Mouse (Mus musculus) macrophage (primary cell): ENCODE data around the gene Gpc6. TPM values are rescaled to one million over a fixed set of nuclear protein-coding genes. Genes with fewer than 3 reads are reported as not detected.
"Not testable (repeated sequence)": the region's sequence is repeated elsewhere in the genome, so short reads cannot be mapped to it uniquely, and the experiment has no call there.

ENCODE experiments used
- H3K27ac ChIP-seq: fragments of 350-480 bp; formaldehyde crosslinking; 2 replicates; pipeline ENCODE4 v1.9.0; 2021
- H3K36me3 ChIP-seq: fragments of 350-480 bp; formaldehyde crosslinking; 2 replicates; pipeline ENCODE4 v1.9.0; 2021; ENCODE audit errors: inconsistent target
- H3K4me3 ChIP-seq: fragments of 350-480 bp; formaldehyde crosslinking; 2 replicates; pipeline ENCODE4 v1.9.0; 2021; ENCODE audit errors: inconsistent target
- H3K79me2 ChIP-seq: fragments of 350-480 bp; formaldehyde crosslinking; 2 replicates; pipeline ENCODE4 v1.9.0; 2021; ENCODE audit errors: inconsistent target
- WGBS: methylation state at CpG from one replicate; pipeline ENCODE4 v1.1.7; 2026; ENCODE audit warnings: inconsistent platforms; ENCODE audit not compliant: missing documents; 5-methylcytosine and 5-hydroxymethylcytosine counted together
- polyA plus RNA-seq: library from polyadenylated mRNA; stranded (reverse); fragments of 250-400 nt; gene quantifications from 3 replicates; pipeline ENCODE4 v1.2.4, GENCODE M21; 2018; ENCODE audit warnings: inconsistent platforms

The Gpc6 gene
- polyA plus RNA-seq, 1 experiment from 2014 or later = not detected

GRCm38 (mm10) chr14:117426116-117426515, 501.0 kb downstream of the Gpc6 start:
- WGBS = 32% methylated on average over 6 of the region's 7 CpGs
- Histone ChIP-seq H3K4me3 (no peak overlapping the region), H3K36me3 (no peaks in the 10 kb centered on the region), H3K27ac (no peak overlapping the region), H3K79me2 (no peaks in the 10 kb centered on the region)

GRCm38 (mm10) chr14:117427776-117428175, 502.7 kb downstream of the Gpc6 start:
- no peak overlapping the region for H3K4me3 ChIP-seq
- no peaks in the 10 kb centered on the region for H3K36me3 ChIP-seq
- WGBS = 79% methylated on average over 3 of the region's 3 CpGs
- no peak overlapping the region for H3K27ac ChIP-seq
- no peaks in the 10 kb centered on the region for H3K79me2 ChIP-seq

GRCm38 (mm10) chr14:117435739-117436138, 510.6 kb downstream of the Gpc6 start:
- H3K4me3 ChIP-seq = no peak overlapping the region
- WGBS = 93% methylated on average over 13 of the region's 13 CpGs
- H3K27ac ChIP-seq = no peak overlapping the region
- no peaks in the 10 kb centered on the region for H3K36me3 ChIP-seq
- no peaks in the 10 kb centered on the region for H3K79me2 ChIP-seq

- H3K27ac ChIP-seq, H3K4me3 ChIP-seq: not testable (repeated sequence)
- 89% methylated on average over 1 of the region's 2 CpGs for WGBS
These were observed 521.6 kb downstream of the Gpc6 start for GRCm38 (mm10) chr14:117446675-117447231.

GRCm38 (mm10) chr14:117451391-117451991, 526.4 kb downstream of the Gpc6 start:
- Histone ChIP-seq H3K27ac (no peak overlapping the region), H3K4me3 (no peak overlapping the region), H3K79me2 (no peaks in the 10 kb centered on the region), H3K36me3 (no peaks in the 10 kb centered on the region)
- WGBS = 86% methylated on average over 3 of the region's 3 CpGs

More at GRCm38 (mm10) chr14:117446675-117447231, 521.6 kb downstream of the Gpc6 start:
- H3K36me3 ChIP-seq, H3K79me2 ChIP-seq: not testable (repeated sequence)

GRCm38 (mm10) chr14:117452150-117452549, 527.0 kb downstream of the Gpc6 start:
- H3K27ac ChIP-seq = no peak overlapping the region
- 92% methylated on average over 7 of the region's 7 CpGs for WGBS
- no peak overlapping the region for H3K4me3 ChIP-seq
- no peaks in the 10 kb centered on the region for H3K79me2 ChIP-seq
- no peaks in the 10 kb centered on the region for H3K36me3 ChIP-seq

- Histone ChIP-seq H3K4me3 (no peak overlapping the region), H3K36me3 (no peaks in the 10 kb centered on the region), H3K79me2 (no peaks in the 10 kb centered on the region), H3K27ac (no peak overlapping the region)
- 88% methylated on average over 2 of the region's 2 CpGs for WGBS
These were observed 548.3 kb downstream of the Gpc6 start for GRCm38 (mm10) chr14:117473378-117473777.

- Histone ChIP-seq H3K27ac (no peak overlapping the region), H3K79me2 (no peaks in the 10 kb centered on the region), H3K36me3 (no peaks in the 10 kb centered on the region), H3K4me3 (no peak overlapping the region)
- WGBS = 92% methylated on average over 3 of the region's 3 CpGs
These were observed 553.8 kb downstream of the Gpc6 start for GRCm38 (mm10) chr14:117478879-117479278.

- Histone ChIP-seq H3K4me3 (no peak overlapping the region), H3K27ac (no peak overlapping the region), H3K36me3 (no peaks in the 10 kb centered on the region), H3K79me2 (no peaks in the 10 kb centered on the region)
- WGBS = 83% methylated on average over 4 of the region's 4 CpGs
These were observed 562.1 kb downstream of the Gpc6 start for GRCm38 (mm10) chr14:117487161-117487754.

- H3K4me3 ChIP-seq = no peak overlapping the region
- no peak overlapping the region for H3K27ac ChIP-seq
- WGBS = 83% methylated on average over 5 of the region's 5 CpGs
- H3K36me3 ChIP-seq = no peaks in the 10 kb centered on the region
- H3K79me2 ChIP-seq = no peaks in the 10 kb centered on the region
These were observed 565.4 kb downstream of the Gpc6 start for GRCm38 (mm10) chr14:117490469-117490868.

GRCm38 (mm10) chr14:117495118-117495517, 570.0 kb downstream of the Gpc6 start:
- 88% methylated on average over 3 of the region's 3 CpGs for WGBS
- Histone ChIP-seq H3K79me2 (no peaks in the 10 kb centered on the region), H3K36me3 (no peaks in the 10 kb centered on the region), H3K27ac (no peak overlapping the region), H3K4me3 (no peak overlapping the region)

GRCm38 (mm10) chr14:117498785-117499184, 573.7 kb downstream of the Gpc6 start:
- H3K36me3 ChIP-seq = no peaks in the 10 kb centered on the region
- H3K4me3 ChIP-seq = no peak overlapping the region
- no peaks in the 10 kb centered on the region for H3K79me2 ChIP-seq
- 88% methylated on average over 6 of the region's 6 CpGs for WGBS
- H3K27ac ChIP-seq = no peak overlapping the region

- Histone ChIP-seq H3K36me3 (no peaks in the 10 kb centered on the region), H3K79me2 (no peaks in the 10 kb centered on the region), H3K27ac (no peak overlapping the region), H3K4me3 (no peak overlapping the region)
- 85% methylated on average over 4 of the region's 4 CpGs for WGBS
These were observed 574.2 kb downstream of the Gpc6 start for GRCm38 (mm10) chr14:117499354-117499753.

GRCm38 (mm10) chr14:117514829-117515228, 589.7 kb downstream of the Gpc6 start:
- no peaks in the 10 kb centered on the region for H3K36me3 ChIP-seq
- WGBS = 97% methylated on average over 2 of the region's 2 CpGs
- H3K79me2 ChIP-seq = no peaks in the 10 kb centered on the region

GRCm38 (mm10) chr14:117519574-117519973, 594.5 kb downstream of the Gpc6 start:
- H3K79me2 ChIP-seq = no peaks in the 10 kb centered on the region
- H3K36me3 ChIP-seq = no peaks in the 10 kb centered on the region
- H3K4me3 ChIP-seq = no peak overlapping the region
- 85% methylated on average over 7 of the region's 8 CpGs for WGBS
- H3K27ac ChIP-seq = no peak overlapping the region

More at GRCm38 (mm10) chr14:117514829-117515228, 589.7 kb downstream of the Gpc6 start:
- H3K27ac ChIP-seq = no peak overlapping the region
- no peak overlapping the region for H3K4me3 ChIP-seq
